Mouse (Mus musculus): ENCODE measurements around the gene Btbd35f16. TPM values are rescaled to one million over a fixed set of nuclear protein-coding genes. Genes with fewer than 3 reads are reported as not detected.

Gene Btbd35f16
- not detected in 2 replicates for polyA plus RNA-seq (2015; fragmentation: Nextera tagmentation; extraction: Ambion mirVana)

GRCm38 (mm10) chrX:3956902-3957301 lies at the start of gene Btbd35f16:
Btbd35f16 (minus strand) TSS chrX:3957002.

Other genes starting within 250 kb of the Btbd35f16 start
- gene Btbd35f10, start 204.1 kb downstream of the Btbd35f16 start, polyA plus RNA-seq (2015; fragmentation: Nextera tagmentation; extraction: Ambion mirVana), result not detected in 2 replicates
- gene Btbd35f3, start 80.7 kb upstream of the Btbd35f16 start, polyA plus RNA-seq (2015; fragmentation: Nextera tagmentation; extraction: Ambion mirVana), result not detected in 2 replicates
- gene Btbd35f28, start 239.6 kb upstream of the Btbd35f16 start, polyA plus RNA-seq (2015; fragmentation: Nextera tagmentation; extraction: Ambion mirVana), result not detected in 2 replicates